Mouse (Mus musculus): ENCODE data around the gene St6galnac1.

- no peak for TF ChIP-seq CTCF (conservative IDR thresholded peaks at IDR 0.05; ENCODE audit: insufficient read depth, insufficient read length, low read depth, low read length)
- TF ChIP-seq POLR2A (IDR thresholded peaks at IDR 0.05; ENCODE audit: low read depth, low read length): no peak
Measured at GRCm38 (mm10) chr11:116729276-116730008, 45.9 kb downstream of the St6galnac1 start.

Measured in kidney, adult 2 months (tissue).